Mouse (Mus musculus) embryonic stem cell, embryonic (primary cell): ENCODE data around the gene Nanos3.

Experiments
- CTCF ChIA-PET, 4 experiments: fragments of 300-600 bp in 2 of 4; fragments of 350-600 bp in 2 of 4; sonication (Branson Sonifier 250); formaldehyde crosslinking; loops; one replicate each; lab custom pipeline; 2022; ENCODE audit warnings: inconsistent platforms in 2 of 4; lab: Charles Lee
- POLR2A ChIA-PET, 4 experiments: fragments of 300-600 bp in 2 of 4; fragments of 350-600 bp in 2 of 4; sonication (Branson Sonifier 250); formaldehyde crosslinking; loops; one replicate each; lab custom pipeline; 2022; ENCODE audit warnings: antibody characterized with exemption in 4 of 4, inconsistent platforms in 1 of 4; lab: Charles Lee

Nanos3 gene

GRCm38 (mm10) chr8:84197141-84197921 is 12.3 kb upstream of the Nanos3 start:
- POLR2A ChIA-PET, result interaction anchor here in 3 of 4 experiments (0.6 to 4.4 kb wide), 33 partner anchors 7 to 535 kb away, joined by 3 to 22 read pairs (median 4); partner anchors contain the start of genes Ccdc130 (in 3 of the 3), Rfx1 (in 2 of the 3), 1700067K01Rik (in 1 of the 3) and Cc2d1a (in 1 of the 3)
- CTCF ChIA-PET, result interaction anchor here in 3 of 4 experiments (0.6 to 3.3 kb wide), 9 partner anchors 7 to 173 kb away, joined by 3 to 12 read pairs (median 6); no protein-coding TSS in a partner anchor

- CTCF ChIA-PET, result interaction anchor here in 2 of 4 experiments (0.6 to 1.0 kb wide), 5 partner anchors 13 to 532 kb away, joined by 5 to 7 read pairs (median 6); no protein-coding TSS in a partner anchor
- POLR2A ChIA-PET, result interaction anchor here in 3 of 4 experiments (0.5 to 8.1 kb wide), 19 partner anchors 8 to 735 kb away, joined by 3 to 94 read pairs (median 3); partner anchors contain the start of genes Ccdc130 (in 1 of the 3) and Nanos3 (in 1 of the 3)
Observed at GRCm38 (mm10) chr8:84194224-84194743, 9.3 kb upstream of the Nanos3 start.

GRCm38 (mm10) chr8:84193566-84193965 is 8.5 kb upstream of the Nanos3 start:
- ChIA-PET CTCF (interaction anchor here in 1 of 4 experiments (0.9 to 1.3 kb wide), 5 partner anchors 13 to 154 kb away, joined by 4 to 7 read pairs (median 6); no protein-coding TSS in a partner anchor), POLR2A (interaction anchor here in 3 of 4 experiments (0.5 to 8.1 kb wide), 16 partner anchors 8 to 334 kb away, joined by 3 to 94 read pairs (median 3); partner anchors contain the start of genes 4930432K21Rik (in 1 of the 3), Cc2d1a (in 1 of the 3), Ccdc130 (in 1 of the 3) and Nanos3 (in 1 of the 3))

- CTCF ChIA-PET, result interaction anchor here in 1 of 4 experiments (0.9 to 1.3 kb wide), 5 partner anchors 12 to 154 kb away, joined by 4 to 7 read pairs (median 6); no protein-coding TSS in a partner anchor
Observed at GRCm38 (mm10) chr8:84193161-84193560, 8.1 kb upstream of the Nanos3 start.

GRCm38 (mm10) chr8:84192555-84192954 is 7.5 kb upstream of the Nanos3 start:
- CTCF ChIA-PET, result interaction anchor here in 2 of 4 experiments (0.5 to 11.3 kb wide), 4 partner anchors 17 to 233 kb away, joined by 4 to 152 read pairs (median 6); no protein-coding TSS in a partner anchor
- POLR2A ChIA-PET, result interaction anchor here in 3 of 4 experiments (0.6 to 8.1 kb wide), 20 partner anchors 9 to 442 kb away, joined by 3 to 94 read pairs (median 6); partner anchors contain the start of genes Ccdc130 (in 1 of the 3), Dcaf15 (in 1 of the 3) and Rfx1 (in 1 of the 3)

More at GRCm38 (mm10) chr8:84193161-84193560, 8.1 kb upstream of the Nanos3 start:
- POLR2A ChIA-PET, result interaction anchor here in 3 of 4 experiments (0.7 to 8.1 kb wide), 13 partner anchors 9 to 135 kb away, joined by 3 to 94 read pairs (median 5); partner anchors contain the start of genes 4930432K21Rik (in 1 of the 3), Cc2d1a (in 1 of the 3) and Ccdc130 (in 1 of the 3)

- CTCF ChIA-PET, result interaction anchor here in 2 of 4 experiments (0.5 to 11.3 kb wide), 4 partner anchors 18 to 233 kb away, joined by 4 to 152 read pairs (median 9); no protein-coding TSS in a partner anchor
Observed at GRCm38 (mm10) chr8:84192023-84192422, 7.0 kb upstream of the Nanos3 start.

GRCm38 (mm10) chr8:84190191-84190867 is 5.3 kb upstream of the Nanos3 start:
- POLR2A ChIA-PET, result interaction anchor here in 3 of 4 experiments (0.6 to 8.1 kb wide), 58 partner anchors 8 to 724 kb away, joined by 3 to 94 read pairs (median 4); partner anchors contain the start of genes Ccdc130 (in 2 of the 3), 1700067K01Rik (in 1 of the 3), 2210011C24Rik (in 1 of the 3) and Asf1b (in 1 of the 3)
- CTCF ChIA-PET, result interaction anchor here (0.5 to 11.3 kb wide), 40 partner anchors 9 to 625 kb away, joined by 3 to 152 read pairs (median 5); partner anchors contain the start of genes Ccdc130 (in 2 of the 4) and Mri1 (in 1 of the 4)

More at GRCm38 (mm10) chr8:84192023-84192422, 7.0 kb upstream of the Nanos3 start:
- POLR2A ChIA-PET, result interaction anchor here in 3 of 4 experiments (0.6 to 8.1 kb wide), 31 partner anchors 11 to 530 kb away, joined by 3 to 94 read pairs (median 5); partner anchors contain the start of genes Ccdc130 (in 2 of the 3), Cc2d1a (in 1 of the 3), Dcaf15 (in 1 of the 3) and Palm3 (in 1 of the 3)

GRCm38 (mm10) chr8:84189603-84190002 is 4.6 kb upstream of the Nanos3 start:
- ChIA-PET CTCF (interaction anchor here (0.7 to 11.3 kb wide), 33 partner anchors 9 to 251 kb away, joined by 3 to 152 read pairs (median 5); partner anchors contain the start of gene Mri1 (in 1 of the 4)), POLR2A (interaction anchor here in 3 of 4 experiments (0.7 to 8.1 kb wide), 44 partner anchors 8 to 725 kb away, joined by 3 to 94 read pairs (median 4); partner anchors contain the start of genes 1700067K01Rik (in 1 of the 3), Asf1b (in 1 of the 3), Gm10644 (in 1 of the 3) and Ier2 (in 1 of the 3))

- ChIA-PET CTCF (interaction anchor here (0.9 to 11.3 kb wide), 12 partner anchors 8 to 96 kb away, joined by 3 to 152 read pairs (median 4); partner anchors contain the start of gene Mri1 (in 1 of the 4)), POLR2A (interaction anchor here in 3 of 4 experiments (0.7 to 8.1 kb wide), 15 partner anchors 8 to 290 kb away, joined by 3 to 94 read pairs (median 4); no protein-coding TSS in a partner anchor)
Observed at GRCm38 (mm10) chr8:84188671-84189070, 3.7 kb upstream of the Nanos3 start.

GRCm38 (mm10) chr8:84187065-84187755 is 2.2 kb upstream of the Nanos3 start:
- ChIA-PET POLR2A (interaction anchor here in 3 of 4 experiments (0.6 to 8.1 kb wide), 23 partner anchors 9 to 471 kb away, joined by 3 to 94 read pairs (median 4); no protein-coding TSS in a partner anchor), CTCF (interaction anchor here (0.5 to 11.3 kb wide), 39 partner anchors 9 to 753 kb away, joined by 3 to 152 read pairs (median 4); partner anchors contain the start of genes Ccdc130 (in 1 of the 4) and Rln3 (in 1 of the 4))

- ChIA-PET POLR2A (interaction anchor here in 3 of 4 experiments (0.6 to 8.1 kb wide), 20 partner anchors 10 to 468 kb away, joined by 3 to 94 read pairs (median 4); no protein-coding TSS in a partner anchor), CTCF (interaction anchor here (0.5 to 11.3 kb wide), 38 partner anchors 10 to 418 kb away, joined by 3 to 152 read pairs (median 4); partner anchors contain the start of genes Ccdc130 (in 1 of the 4) and Rln3 (in 1 of the 4))
Observed at GRCm38 (mm10) chr8:84186547-84186946, 1.5 kb upstream of the Nanos3 start.

- ChIA-PET POLR2A (interaction anchor here in 3 of 4 experiments (0.6 to 6.3 kb wide), 20 partner anchors 8 to 178 kb away, joined by 3 to 35 read pairs (median 3); partner anchors contain the start of genes Ccdc130 (in 1 of the 3) and Dcaf15 (in 1 of the 3)), CTCF (interaction anchor here in 2 of 4 experiments (0.6 to 11.3 kb wide), 8 partner anchors 21 to 289 kb away, joined by 3 to 152 read pairs (median 4); no protein-coding TSS in a partner anchor)
Observed at GRCm38 (mm10) chr8:84184085-84185043, 653 bp downstream of the Nanos3 start.

- CTCF ChIA-PET, result interaction anchor here in 3 of 4 experiments (0.5 to 11.3 kb wide), 7 partner anchors 11 to 146 kb away, joined by 3 to 152 read pairs (median 4); no protein-coding TSS in a partner anchor
- POLR2A ChIA-PET, result interaction anchor here in 3 of 4 experiments (0.5 to 6.3 kb wide), 20 partner anchors 7 to 180 kb away, joined by 3 to 35 read pairs (median 4); partner anchors contain the start of genes Dcaf15 (in 1 of the 3) and Rfx1 (in 1 of the 3)
Observed at GRCm38 (mm10) chr8:84183261-84184084, 1.5 kb downstream of the Nanos3 start.
